Mouse (Mus musculus): ENCODE data around the gene Dock2.

DNA sequence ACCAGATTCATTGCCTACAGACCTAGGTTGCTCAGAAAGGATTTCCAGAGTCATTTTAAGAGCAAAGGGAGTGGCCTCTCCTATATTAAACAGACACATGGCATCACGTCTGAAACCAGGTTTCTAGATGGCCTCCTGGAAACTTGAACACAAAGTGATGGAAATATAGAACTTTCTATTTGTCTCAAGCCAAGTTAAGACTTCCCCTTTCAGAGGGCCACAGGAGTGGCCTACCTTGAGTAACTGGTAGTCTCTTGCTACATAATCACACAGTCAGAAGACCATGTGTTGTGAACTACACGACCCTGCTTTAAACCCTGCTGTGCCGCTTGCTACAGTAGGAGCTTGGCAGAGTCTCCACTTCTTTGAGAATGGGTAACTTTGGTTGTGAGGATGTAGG lies 400.2 kb downstream of the Dock2 start:
- TF ChIP-seq POLR2A (IDR thresholded peaks at IDR 0.05; ENCODE audit: low read depth, low read length) (no peak), CTCF (IDR thresholded peaks at IDR 0.05; ENCODE audit: borderline replicate concordance, insufficient read depth, low read length) (no peak)

Data from embryonic fibroblast, embryonic 13.5 days (primary cell).